Mouse (Mus musculus): ENCODE data around the gene Jam2. TPM values are rescaled to one million over a fixed set of nuclear protein-coding genes. Genes with fewer than 3 reads are reported as not detected.

Jam2 gene
- total RNA-seq, 4 experiments from 2014 or later: 23.0 to 27.8 (median 25.2) TPM

GRCm38 (mm10) chr16:84835823-84836743, 62.2 kb downstream of the Jam2 start:
- peak; percentile 13 to 40 for DNase-seq (ENCODE audit: low spot score in 2 of 2)

- DNase-seq (ENCODE audit: low spot score in 2 of 2): no peak
These were observed 64.7 kb downstream of the Jam2 start for GRCm38 (mm10) chr16:84838576-84838975.

- DNase-seq (ENCODE audit: low spot score in 2 of 2): no peak
These were observed 79.6 kb downstream of the Jam2 start for GRCm38 (mm10) chr16:84853492-84853891.

DNA sequence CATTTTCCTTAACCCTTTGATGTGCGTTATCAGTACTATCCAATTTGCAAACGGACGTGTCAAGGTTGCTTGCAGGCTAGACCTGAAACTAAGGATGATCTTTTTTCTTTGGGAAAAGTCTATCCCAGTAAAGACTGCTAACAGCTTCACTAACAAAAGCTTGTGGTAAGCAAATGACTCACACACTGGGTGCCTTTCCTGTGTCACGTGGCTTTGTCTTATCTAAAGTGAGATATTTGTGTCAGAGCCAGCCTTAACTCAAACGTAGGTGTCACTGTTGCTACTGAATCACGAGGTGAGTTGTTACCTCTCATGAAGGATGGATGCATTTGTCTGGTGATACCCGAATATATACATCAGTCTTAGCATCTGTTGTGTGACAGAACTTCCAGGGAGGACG, 90.7 kb downstream of the Jam2 start:
- DNase-seq (ENCODE audit: low spot score in 2 of 2): no peak

GRCm38 (mm10) chr16:84873805-84874204, 99.9 kb downstream of the Jam2 start:
- DNase-seq (ENCODE audit: low spot score in 2 of 2): no peak

GRCm38 (mm10) chr16:84875012-84875717, 101.2 kb downstream of the Jam2 start:
- DNase-seq (ENCODE audit: low spot score in 2 of 2): peak; percentile 9 to 35

Other genes starting within 250 kb of the Jam2 start
- gene Mrpl39, start 38.4 kb upstream of the Jam2 start, total RNA-seq (2022): 10 to 100 TPM; 19.1 to 22.5 (median 19.5) TPM
- gene Gabpa, start 60.8 kb downstream of the Jam2 start, total RNA-seq (2022): 10 to 100 TPM; 17.1 to 20.5 (median 19.1) TPM
- gene Atp5j, start 61.5 kb downstream of the Jam2 start, total RNA-seq (2022): 100 to 1,000 TPM; 299 to 394 (median 366) TPM

Data from left cerebral cortex, adult 8-10 months (tissue).